Mouse (Mus musculus) liver, embryonic 15.5 days (tissue): ENCODE data around the gene Car12. TPM values are rescaled to one million over a fixed set of nuclear protein-coding genes. Genes with fewer than 3 reads are reported as not detected.

Source experiments
- ATAC-seq: fragments of 200-750 bp; cut with Nextera tagmentation; 2 replicates; pipeline ENCODE4 v1.8.0; 2017; ENCODE audit warnings: moderate number of reproducible peaks, mild to moderate bottlenecking, moderate library complexity; ENCODE audit not compliant: insufficient read depth
- H3K27ac ChIP-seq: fragments of 300-500 bp; sonication (generic); replicated peaks from 2 replicates; pipeline ENCODE4 v1.5.1; 2015; ENCODE audit warnings: mild to moderate bottlenecking, inconsistent platforms
- H3K27me3 ChIP-seq: fragments of 300-500 bp; sonication (generic); 2 replicates; pipeline ENCODE4 v1.6.1; 2015; ENCODE audit warnings: mild to moderate bottlenecking, inconsistent platforms
- H3K36me3 ChIP-seq: fragments of 300-500 bp; sonication (generic); replicated peaks from 2 replicates; pipeline ENCODE4 v1.6.1; 2015; ENCODE audit warnings: moderate library complexity, mild to moderate bottlenecking, inconsistent platforms
- H3K4me1 ChIP-seq: fragments of 300-500 bp; sonication (generic); replicated peaks from 2 replicates; pipeline ENCODE4 v1.6.1; 2015; ENCODE audit warnings: inconsistent platforms
- H3K4me2 ChIP-seq: fragments of 300-500 bp; sonication (generic); 2 replicates; pipeline ENCODE4 v1.6.1; 2015; ENCODE audit warnings: moderate library complexity, mild to moderate bottlenecking, inconsistent platforms
- H3K4me3 ChIP-seq: fragments of 300-500 bp; sonication (generic); replicated peaks from 2 replicates; pipeline ENCODE4 v1.5.1; 2015; ENCODE audit warnings: mild to moderate bottlenecking, inconsistent platforms
- H3K9ac ChIP-seq: fragments of 300-500 bp; sonication (generic); 2 replicates; pipeline ENCODE4 v1.6.1; 2015; ENCODE audit warnings: moderate library complexity, mild to moderate bottlenecking, inconsistent platforms
- H3K9me3 ChIP-seq: fragments of 300-500 bp; sonication (generic); replicated peaks from 2 replicates; pipeline ENCODE4 v1.6.1; 2016; ENCODE audit warnings: inconsistent platforms
- WGBS: fragments of 180-500 bp; shearing (Covaris S2); methylation state at CpG from one replicate; pipeline ENCODE4 v1.1.7; 2015; ENCODE audit warnings: mixed read lengths; ENCODE audit not compliant: insufficient replicate concordance; 5-methylcytosine and 5-hydroxymethylcytosine counted together
- polyA plus RNA-seq: library from polyadenylated mRNA; unstranded; fragments of >200 nt; fragmentation: Nextera tagmentation; extraction: Ambion mirVana; gene quantifications from 2 replicates; pipeline ENCODE4 v1.2.1, GENCODE M21; 2015

Gene Car12
- polyA plus RNA-seq, 1 experiment from 2014 or later = 0.28 TPM

- ATAC-seq = no peak
- Histone ChIP-seq H3K4me3 (no peak overlapping the region), H3K27me3 (no peaks in the 10 kb centered on the region), H3K4me2 (no peak overlapping the region), H3K9ac (no peak overlapping the region), H3K9me3 (no peaks in the 10 kb centered on the region), H3K36me3 (no peaks in the 10 kb centered on the region), H3K4me1 (no peaks in the 10 kb centered on the region), H3K27ac (no peak overlapping the region)
- WGBS = 68% methylated on average over 6 of the region's 6 CpGs
Measured at GRCm38 (mm10) chr9:66685730-66686129, 27.8 kb upstream of the Car12 start.

- Histone ChIP-seq H3K27me3 (no peaks in the 10 kb centered on the region), H3K4me1 (no peaks in the 10 kb centered on the region), H3K9ac (no peak overlapping the region), H3K9me3 (no peaks in the 10 kb centered on the region), H3K4me3 (no peak overlapping the region), H3K27ac (no peak overlapping the region), H3K36me3 (no peaks in the 10 kb centered on the region), H3K4me2 (no peak overlapping the region)
- WGBS = 65% methylated on average over 2 of the region's 2 CpGs
- ATAC-seq = no peak
Measured at GRCm38 (mm10) chr9:66687713-66688112, 25.8 kb upstream of the Car12 start.

- no peak overlapping the region for H3K4me3 ChIP-seq
- H3K36me3 ChIP-seq = no peaks in the 10 kb centered on the region
- H3K27ac ChIP-seq = no peak overlapping the region
- no peaks in the 10 kb centered on the region for H3K27me3 ChIP-seq
- WGBS = 70% methylated on average over 4 of the region's 4 CpGs
- no peaks in the 10 kb centered on the region for H3K9me3 ChIP-seq
- H3K9ac ChIP-seq = no peak overlapping the region
- ATAC-seq = no peak
- H3K4me2 ChIP-seq = no peak overlapping the region
- no peaks in the 10 kb centered on the region for H3K4me1 ChIP-seq
Measured at GRCm38 (mm10) chr9:66691683-66692305, 21.7 kb upstream of the Car12 start.

- Histone ChIP-seq H3K9ac (no peak overlapping the region), H3K27ac (no peak overlapping the region; the same call in 1 of the 2 replicates), H3K36me3 (no peaks in the 10 kb centered on the region), H3K4me2 (no peak overlapping the region), H3K9me3 (no peaks in the 10 kb centered on the region), H3K4me3 (no peak overlapping the region), H3K27me3 (no peaks in the 10 kb centered on the region), H3K4me1 (peaks cover 3% of the 10 kb centered on the region; the same call in 1 of the 2 replicates)
- WGBS = 46% methylated on average over 7 of the region's 7 CpGs
- peak; percentile 85 for ATAC-seq
Measured at GRCm38 (mm10) chr9:66697355-66698140, 15.9 kb upstream of the Car12 start.

- 74% methylated on average over 4 of the region's 4 CpGs for WGBS
- H3K27me3 ChIP-seq = no peaks in the 10 kb centered on the region
- H3K4me2 ChIP-seq = no peak overlapping the region
Measured at GRCm38 (mm10) chr9:66699748-66700147, 13.7 kb upstream of the Car12 start.

GRCm38 (mm10) chr9:66703002-66703401 is 10.5 kb upstream of the Car12 start:
- H3K36me3 ChIP-seq = no peaks in the 10 kb centered on the region
- H3K9ac ChIP-seq = no peak overlapping the region
- H3K9me3 ChIP-seq = no peaks in the 10 kb centered on the region
- H3K4me2 ChIP-seq = no peak overlapping the region
- H3K27me3 ChIP-seq = 0 out of 2 replicates have a peak, but pooled peaks cover 4% of the 10 kb centered on the region
- ATAC-seq = no peak
- WGBS = 71% methylated on average over 4 of the region's 4 CpGs
- H3K27ac ChIP-seq = no peak overlapping the region
- H3K4me1 ChIP-seq = peaks cover under 1% of the 10 kb centered on the region; the same call in 1 of the 2 replicates
- no peak overlapping the region for H3K4me3 ChIP-seq

More at GRCm38 (mm10) chr9:66699748-66700147, 13.7 kb upstream of the Car12 start:
- no peak overlapping the region for H3K9ac ChIP-seq
- no peaks in the 10 kb centered on the region for H3K36me3 ChIP-seq
- peaks cover 3% of the 10 kb centered on the region; the same call in 1 of the 2 replicates for H3K4me1 ChIP-seq
- no peaks in the 10 kb centered on the region for H3K9me3 ChIP-seq
- no peak overlapping the region for H3K4me3 ChIP-seq
- no peak overlapping the region for H3K27ac ChIP-seq
- ATAC-seq = no peak

- H3K4me1 ChIP-seq = no peaks in the 10 kb centered on the region
- no peak overlapping the region for H3K27ac ChIP-seq
- H3K4me2 ChIP-seq = no peak overlapping the region
- H3K36me3 ChIP-seq = no peaks in the 10 kb centered on the region
- H3K9ac ChIP-seq = no peak overlapping the region
- H3K27me3 ChIP-seq = peaks cover 17% of the 10 kb centered on the region
- no peak overlapping the region for H3K4me3 ChIP-seq
- ATAC-seq = no peak
- no peaks in the 10 kb centered on the region for H3K9me3 ChIP-seq
Measured at GRCm38 (mm10) chr9:66705354-66705753, 8.1 kb upstream of the Car12 start.

GRCm38 (mm10) chr9:66705766-66706165 is 7.7 kb upstream of the Car12 start:
- H3K9me3 ChIP-seq = no peaks in the 10 kb centered on the region
- no peak overlapping the region for H3K4me2 ChIP-seq
- WGBS = 12% methylated on average over 2 of the region's 2 CpGs
- no peak for ATAC-seq
- H3K9ac ChIP-seq = no peak overlapping the region
- H3K4me3 ChIP-seq = no peak overlapping the region
- H3K36me3 ChIP-seq = no peaks in the 10 kb centered on the region
- H3K4me1 ChIP-seq = no peaks in the 10 kb centered on the region
- no peak overlapping the region for H3K27ac ChIP-seq
- H3K27me3 ChIP-seq = peaks cover 17% of the 10 kb centered on the region

GRCm38 (mm10) chr9:66708054-66708772 is 5.3 kb upstream of the Car12 start:
- Histone ChIP-seq H3K9ac (no peak overlapping the region), H3K4me2 (no peak overlapping the region), H3K36me3 (no peaks in the 10 kb centered on the region), H3K4me3 (no peak overlapping the region), H3K27ac (no peak overlapping the region), H3K27me3 (peaks cover 34% of the 10 kb centered on the region), H3K4me1 (peaks cover 4% of the 10 kb centered on the region), H3K9me3 (no peaks in the 10 kb centered on the region)
- no peak for ATAC-seq
- 59% methylated on average over 11 of the region's 11 CpGs for WGBS

- no peak overlapping the region for H3K4me3 ChIP-seq
- no peaks in the 10 kb centered on the region for H3K9me3 ChIP-seq
- no peak overlapping the region for H3K27ac ChIP-seq
- no peaks in the 10 kb centered on the region for H3K36me3 ChIP-seq
- no peak overlapping the region for H3K9ac ChIP-seq
- H3K27me3 ChIP-seq = peaks cover 42% of the 10 kb centered on the region
- 57% methylated on average over 12 of the region's 12 CpGs for WGBS
- no peak for ATAC-seq
- no peak overlapping the region for H3K4me2 ChIP-seq
- H3K4me1 ChIP-seq = peaks cover 10% of the 10 kb centered on the region
Measured at GRCm38 (mm10) chr9:66708816-66709555, 4.5 kb upstream of the Car12 start.

- Histone ChIP-seq H3K9ac (no peak overlapping the region), H3K4me1 (peaks cover 10% of the 10 kb centered on the region), H3K27me3 (peaks cover 58% of the 10 kb centered on the region), H3K27ac (no peak overlapping the region), H3K4me3 (no peak overlapping the region), H3K9me3 (no peaks in the 10 kb centered on the region), H3K36me3 (no peaks in the 10 kb centered on the region), H3K4me2 (no peak overlapping the region)
- WGBS = 56% methylated on average over 6 of the region's 6 CpGs
- no peak for ATAC-seq
Measured at GRCm38 (mm10) chr9:66710626-66711025, 2.9 kb upstream of the Car12 start.
